Mouse (Mus musculus): Measurements from ENCODE around the gene Olfr1150-ps1. TPM values are rescaled to one million over a fixed set of nuclear protein-coding genes. Genes with fewer than 3 reads are reported as not detected.

Gene Olfr1150-ps1
- not detected for total RNA-seq (2023)

DNA sequence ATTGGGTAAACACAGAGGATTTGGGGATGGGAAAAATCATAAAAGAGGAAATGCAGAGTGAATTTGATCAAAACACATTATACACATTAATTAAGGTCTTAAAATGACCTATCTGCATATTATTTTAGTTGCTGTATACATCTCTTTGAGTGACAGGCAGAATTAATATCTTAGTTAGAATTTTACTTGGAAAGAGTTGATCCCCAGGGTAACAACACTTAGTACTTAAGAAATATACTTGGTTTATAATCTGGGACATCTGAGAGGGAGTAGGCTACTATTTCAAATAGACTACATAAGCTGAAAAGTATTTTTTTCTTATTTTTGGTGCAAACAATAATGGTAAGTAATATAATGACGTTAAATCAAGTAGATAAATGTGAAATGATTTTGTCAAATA is at the start of gene Olfr1150-ps1:
TSS of gene Olfr1150-ps1 (plus strand) at position 301 of the 400 bp plus-strand sequence.

DNA sequence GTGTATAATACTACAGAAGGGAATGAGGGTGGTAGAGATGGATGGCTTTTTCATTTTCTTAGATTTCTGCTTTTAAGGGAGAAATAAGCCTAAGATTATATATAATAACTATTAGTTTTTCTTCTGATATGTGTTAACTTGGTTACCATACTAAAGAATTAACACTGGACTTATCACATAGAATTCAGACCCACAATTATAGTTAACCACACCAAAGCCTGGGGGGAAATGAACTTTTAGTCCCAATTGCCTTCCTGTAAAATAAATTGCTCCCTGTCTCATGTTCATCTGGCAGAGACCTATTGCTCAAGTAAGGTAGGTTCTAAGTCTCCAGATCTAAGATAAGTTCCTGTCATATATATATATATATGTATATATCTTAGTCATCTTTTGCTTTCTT is 43.5 kb upstream of the Olfr1150-ps1 start, which contains the start of gene Olfr1143:
TSS of gene Olfr1143 (plus strand) at position 301 of the 400 bp plus-strand sequence.

DNA sequence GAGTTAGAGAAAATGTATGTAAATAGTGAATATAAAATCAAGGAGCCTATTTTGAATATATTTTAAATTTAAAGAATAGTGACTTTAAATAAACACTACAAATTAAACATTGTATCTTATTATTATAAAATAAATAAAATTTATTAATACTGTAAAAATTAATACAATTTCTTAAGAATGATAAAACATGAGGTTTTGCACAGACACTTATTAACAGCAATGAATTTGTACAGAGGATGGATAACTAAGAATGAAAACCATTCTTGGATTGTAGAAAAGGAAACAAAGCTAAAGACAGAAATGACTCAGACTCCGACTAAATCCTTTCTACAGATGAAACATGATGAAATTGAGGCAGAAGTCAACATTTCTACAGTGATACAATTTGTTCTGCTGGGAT is 34.3 kb upstream of the Olfr1150-ps1 start, which contains the start of gene Olfr1145:
TSS of gene Olfr1145 (plus strand) at position 301 of the 400 bp plus-strand sequence.

DNA sequence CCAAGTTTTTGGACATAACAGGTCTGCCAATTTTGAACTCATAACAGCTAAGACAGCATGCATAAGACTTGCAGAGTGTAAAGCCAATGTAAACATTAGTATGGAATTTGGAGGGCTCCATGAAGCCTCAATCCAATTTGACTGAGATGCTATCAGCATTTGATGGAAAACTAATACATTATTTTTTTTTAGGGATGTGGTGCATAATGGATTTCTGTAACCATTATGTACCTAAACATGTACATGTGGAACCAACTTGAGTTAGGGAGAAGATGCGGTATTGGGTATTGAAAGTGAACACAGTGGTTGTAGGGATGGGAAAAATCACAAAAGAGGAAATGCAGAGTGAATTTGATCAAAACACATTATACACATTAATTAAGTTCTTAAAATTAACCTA is 13.6 kb upstream of the Olfr1150-ps1 start, which contains the start of gene Olfr1148:
TSS of gene Olfr1148 (plus strand) at position 301 of the 400 bp plus-strand sequence.

DNA sequence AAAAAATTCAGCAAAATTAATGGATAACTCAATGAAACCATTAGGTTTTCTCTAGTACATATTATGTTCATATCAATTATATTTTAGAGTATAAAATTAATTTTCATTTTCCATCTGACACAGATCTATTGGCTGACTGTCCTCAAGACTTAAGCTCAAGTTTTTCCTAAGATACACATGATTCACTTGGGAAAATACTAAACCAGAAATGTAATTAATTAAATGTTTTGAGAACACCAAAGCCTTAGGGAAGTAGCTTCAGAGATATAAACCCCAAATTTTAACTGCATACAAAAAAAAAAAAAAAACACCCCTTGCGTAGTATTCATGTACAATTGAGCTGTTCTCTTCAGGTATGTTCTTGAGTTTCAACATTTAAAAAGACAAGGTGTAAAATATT is 11.8 kb downstream of the Olfr1150-ps1 start, which contains the start of gene Olfr1151:
TSS of gene Olfr1151 (plus strand) at position 301 of the 400 bp plus-strand sequence.

DNA sequence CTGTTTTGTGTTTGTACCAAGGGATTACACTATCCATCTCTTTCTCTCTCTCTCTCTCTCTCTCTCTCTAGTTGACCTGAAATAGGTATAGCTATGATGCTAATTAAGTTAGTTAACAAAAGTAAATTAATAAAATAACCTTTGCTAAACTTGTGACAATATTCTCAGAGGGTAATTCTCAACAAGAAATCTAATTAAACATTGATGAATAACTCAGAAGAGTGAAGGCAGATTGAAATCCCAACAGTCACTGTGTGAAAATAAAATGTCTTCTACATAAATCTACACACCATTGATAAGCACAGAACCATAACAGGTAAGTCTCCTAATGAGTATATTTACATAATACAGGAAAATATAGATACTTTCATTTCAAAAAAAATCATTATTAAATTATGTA is 22.4 kb downstream of the Olfr1150-ps1 start, which contains the start of gene Olfr1152:
TSS of gene Olfr1152 (plus strand) at position 301 of the 400 bp plus-strand sequence.

DNA sequence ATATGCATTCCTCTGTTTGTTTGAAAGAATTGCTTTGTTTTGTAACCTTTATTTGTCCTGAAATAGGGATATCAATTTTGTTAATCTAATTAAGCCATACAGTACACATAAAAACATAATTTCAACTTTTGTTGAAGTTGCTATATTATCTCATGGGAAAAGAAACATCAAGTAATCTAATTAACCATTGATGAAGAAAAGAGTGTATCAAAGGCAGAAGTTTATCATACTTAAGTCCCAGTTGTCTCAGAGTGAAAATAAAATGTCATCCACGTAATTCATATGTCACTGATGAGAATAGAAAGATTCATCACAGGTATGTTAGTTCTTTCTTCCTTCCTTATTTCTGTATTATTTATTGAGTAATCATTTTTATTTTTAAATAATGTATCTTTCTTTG is 50.9 kb downstream of the Olfr1150-ps1 start, which contains the start of gene Olfr1153:
TSS of gene Olfr1153 (plus strand) at position 301 of the 400 bp plus-strand sequence.

Other genes with a start within 250 kb of the Olfr1150-ps1 start
- gene Olfr1130, start 237.8 kb upstream of the Olfr1150-ps1 start, total RNA-seq (2023), result not detected
- gene Olfr1131, start 216.9 kb upstream of the Olfr1150-ps1 start, total RNA-seq (2023), result not detected
- gene Olfr1132, start 206.5 kb upstream of the Olfr1150-ps1 start, total RNA-seq (2023), result not detected
- gene Olfr1133, start 196.6 kb upstream of the Olfr1150-ps1 start, total RNA-seq (2023), result not detected
- gene Olfr1134, start 185.5 kb upstream of the Olfr1150-ps1 start, total RNA-seq (2023), result not detected
- gene Olfr1135, start 170.3 kb upstream of the Olfr1150-ps1 start, total RNA-seq (2023), result not detected
- gene Olfr1136, start 150.0 kb upstream of the Olfr1150-ps1 start, total RNA-seq (2023), result not detected
- gene Olfr1137, start 130.8 kb upstream of the Olfr1150-ps1 start, total RNA-seq (2023), result not detected
- not detected for gene Olfr1138, start 104.0 kb upstream of the Olfr1150-ps1 start, total RNA-seq (2023)
- not detected for gene Olfr1140, start 100.2 kb upstream of the Olfr1150-ps1 start, total RNA-seq (2023)
- not detected for gene Olfr1141, start 90.0 kb upstream of the Olfr1150-ps1 start, total RNA-seq (2023)
- gene Olfr152, start 64.5 kb upstream of the Olfr1150-ps1 start, total RNA-seq (2023), result not detected
- gene Olfr1143, start 43.4 kb upstream of the Olfr1150-ps1 start, total RNA-seq (2023), result not detected
- gene Olfr1145, start 34.2 kb upstream of the Olfr1150-ps1 start, total RNA-seq (2023), result not detected
- not detected for gene Olfr1148, start 13.5 kb upstream of the Olfr1150-ps1 start, total RNA-seq (2023)
- not detected for gene Olfr1151, start 11.9 kb downstream of the Olfr1150-ps1 start, total RNA-seq (2023)
- not detected for gene Olfr1152, start 22.5 kb downstream of the Olfr1150-ps1 start, total RNA-seq (2023)
- gene Olfr1153, start 51.0 kb downstream of the Olfr1150-ps1 start, total RNA-seq (2023), result not detected
- gene Olfr1154, start 61.2 kb downstream of the Olfr1150-ps1 start, total RNA-seq (2023), result not detected
- gene Olfr1155, start 101.1 kb downstream of the Olfr1150-ps1 start, total RNA-seq (2023), result not detected
- gene Olfr1156, start 109.1 kb downstream of the Olfr1150-ps1 start, total RNA-seq (2023), result not detected
- gene Olfr1157, start 124.3 kb downstream of the Olfr1150-ps1 start, total RNA-seq (2023), result not detected
- gene Olfr74, start 130.7 kb downstream of the Olfr1150-ps1 start, total RNA-seq (2023), result not detected
- gene Olfr1158, start 146.1 kb downstream of the Olfr1150-ps1 start, total RNA-seq (2023), result not detected
- gene Olfr1160, start 164.3 kb downstream of the Olfr1150-ps1 start, total RNA-seq (2023), result not detected
- gene Olfr1161, start 178.8 kb downstream of the Olfr1150-ps1 start, total RNA-seq (2023), result not detected
- not detected for gene Olfr73, start 193.7 kb downstream of the Olfr1150-ps1 start, total RNA-seq (2023)
- gene Olfr1162, start 207.1 kb downstream of the Olfr1150-ps1 start, total RNA-seq (2023), result not detected
- gene Olfr1163, start 227.8 kb downstream of the Olfr1150-ps1 start, total RNA-seq (2023), result not detected
- not detected for gene Olfr1164, start 250.0 kb downstream of the Olfr1150-ps1 start, total RNA-seq (2023)

Data from monocyte, adult 59 days (primary cell).